Mouse (Mus musculus) neural tube, embryonic 14.5 days (tissue): ENCODE results near the gene Dhx32. TPM values are rescaled to one million over a fixed set of nuclear protein-coding genes. Genes with fewer than 3 reads are reported as not detected.

Experiments used
- polyA plus RNA-seq: library from polyadenylated mRNA; unstranded; fragments of >200 nt; fragmentation: Nextera tagmentation; extraction: Ambion mirVana; gene quantifications from 2 replicates; pipeline ENCODE4 v1.2.1, GENCODE M21; 2014

Dhx32 gene
- polyA plus RNA-seq, 1 experiment from 2014 or later: 35.0 TPM

Other genes with a start within 250 kb of the Dhx32 start
- not detected in 2 replicates for gene Tex36, start 180.6 kb downstream of the Dhx32 start, polyA plus RNA-seq
- gene Edrf1, start 145.2 kb downstream of the Dhx32 start, polyA plus RNA-seq: 22.6 and 24.5 TPM in 2 replicates
- 0.15 TPM in 1 of 2 replicates, not detected in the other for gene Mmp21, start 102.7 kb downstream of the Dhx32 start, polyA plus RNA-seq
- 85.2 and 94.3 TPM in 2 replicates for gene Bccip, start 73.4 kb downstream of the Dhx32 start, polyA plus RNA-seq
- gene Uros, start 72.7 kb downstream of the Dhx32 start, polyA plus RNA-seq: 65.6 and 67.3 TPM in 2 replicates
- 2.0 and 3.7 TPM in 2 replicates for gene Fank1, start 5.9 kb downstream of the Dhx32 start, polyA plus RNA-seq